Mouse (Mus musculus): ENCODE data around the gene Apaf1. TPM values are rescaled to one million over a fixed set of nuclear protein-coding genes. Genes with fewer than 3 reads are reported as not detected.

Gene Apaf1
- polyA plus RNA-seq, 1 experiment, result 56.7 TPM

GRCm38 (mm10) chr10:90966821-90967220 lies 115.7 kb downstream of the Apaf1 start:
- TF ChIP-seq POLR2A (IDR thresholded peaks at IDR 0.05; ENCODE audit: borderline replicate concordance, low read depth, low read length) (no peak), CTCF (IDR thresholded peaks at IDR 0.05; ENCODE audit: low read depth, low read length) (no peak)
- Histone ChIP-seq H3K27ac (ENCODE audit: insufficient read depth, low read depth, low read length) (no peak overlapping the region), H3K4me3 (ENCODE audit: insufficient read depth, low read length) (no peak overlapping the region), H3K4me1 (ENCODE audit: control insufficient read depth, insufficient read depth, low read length) (peaks cover 4% of the 10 kb centered on the region; the same call in 1 of the 2 replicates)

GRCm38 (mm10) chr10:90965671-90966315 lies 116.8 kb downstream of the Apaf1 start:
- Histone ChIP-seq H3K4me3 (ENCODE audit: insufficient read depth, low read length) (no peak overlapping the region), H3K27ac (ENCODE audit: insufficient read depth, low read depth, low read length) (no peak overlapping the region), H3K4me1 (ENCODE audit: control insufficient read depth, insufficient read depth, low read length) (peaks cover 4% of the 10 kb centered on the region; the same call in 1 of the 2 replicates)
- TF ChIP-seq POLR2A (IDR thresholded peaks at IDR 0.05; ENCODE audit: borderline replicate concordance, low read depth, low read length) (no peak), CTCF (IDR thresholded peaks at IDR 0.05; ENCODE audit: low read depth, low read length) (no peak)

GRCm38 (mm10) chr10:90964511-90964910 lies 118.1 kb downstream of the Apaf1 start:
- TF ChIP-seq POLR2A (IDR thresholded peaks at IDR 0.05; ENCODE audit: borderline replicate concordance, low read depth, low read length) (no peak), CTCF (IDR thresholded peaks at IDR 0.05; ENCODE audit: low read depth, low read length) (no peak)
- no peak overlapping the region for H3K4me3 ChIP-seq (ENCODE audit: insufficient read depth, low read length)

GRCm38 (mm10) chr10:90960374-90960773 lies 122.2 kb downstream of the Apaf1 start:
- TF ChIP-seq CTCF (IDR thresholded peaks at IDR 0.05; ENCODE audit: low read depth, low read length), result no peak
- TF ChIP-seq POLR2A (IDR thresholded peaks at IDR 0.05; ENCODE audit: borderline replicate concordance, low read depth, low read length), result no peak

More at GRCm38 (mm10) chr10:90964511-90964910, 118.1 kb downstream of the Apaf1 start:
- H3K4me1 ChIP-seq (ENCODE audit: control insufficient read depth, insufficient read depth, low read length), result no peaks in the 10 kb centered on the region
- no peak overlapping the region for H3K27ac ChIP-seq (ENCODE audit: insufficient read depth, low read depth, low read length)

GRCm38 (mm10) chr10:90953821-90954220 lies 128.7 kb downstream of the Apaf1 start:
- H3K4me1 ChIP-seq (ENCODE audit: control insufficient read depth, insufficient read depth, low read length), result peaks cover 4% of the 10 kb centered on the region
- no peak overlapping the region for H3K27ac ChIP-seq (ENCODE audit: insufficient read depth, low read depth, low read length)
- no peak overlapping the region for H3K4me3 ChIP-seq (ENCODE audit: insufficient read depth, low read length)
- no peak for TF ChIP-seq CTCF (IDR thresholded peaks at IDR 0.05; ENCODE audit: low read depth, low read length)
- no peak for TF ChIP-seq POLR2A (IDR thresholded peaks at IDR 0.05; ENCODE audit: borderline replicate concordance, low read depth, low read length)

More at GRCm38 (mm10) chr10:90960374-90960773, 122.2 kb downstream of the Apaf1 start:
- no peak overlapping the region for H3K4me3 ChIP-seq (ENCODE audit: insufficient read depth, low read length)
- no peak overlapping the region for H3K27ac ChIP-seq (ENCODE audit: insufficient read depth, low read depth, low read length)
- H3K4me1 ChIP-seq (ENCODE audit: control insufficient read depth, insufficient read depth, low read length), result no peaks in the 10 kb centered on the region

- Histone ChIP-seq H3K4me1 (ENCODE audit: control insufficient read depth, insufficient read depth, low read length) (peaks cover 4% of the 10 kb centered on the region), H3K27ac (ENCODE audit: insufficient read depth, low read depth, low read length) (no peak overlapping the region), H3K4me3 (ENCODE audit: insufficient read depth, low read length) (no peak overlapping the region)
- TF ChIP-seq POLR2A (IDR thresholded peaks at IDR 0.05; ENCODE audit: borderline replicate concordance, low read depth, low read length), result no peak
- TF ChIP-seq CTCF (IDR thresholded peaks at IDR 0.05; ENCODE audit: low read depth, low read length), result no peak
Observed at GRCm38 (mm10) chr10:90953103-90953709, 129.4 kb downstream of the Apaf1 start.

GRCm38 (mm10) chr10:90947608-90948373 lies 134.8 kb downstream of the Apaf1 start:
- Histone ChIP-seq H3K4me1 (ENCODE audit: control insufficient read depth, insufficient read depth, low read length) (no peaks in the 10 kb centered on the region), H3K27ac (ENCODE audit: insufficient read depth, low read depth, low read length) (no peak overlapping the region), H3K4me3 (ENCODE audit: insufficient read depth, low read length) (no peak overlapping the region)
- TF ChIP-seq CTCF (IDR thresholded peaks at IDR 0.05; ENCODE audit: low read depth, low read length) (no peak), POLR2A (IDR thresholded peaks at IDR 0.05; ENCODE audit: borderline replicate concordance, low read depth, low read length) (no peak)

- TF ChIP-seq POLR2A (IDR thresholded peaks at IDR 0.05; ENCODE audit: borderline replicate concordance, low read depth, low read length), result no peak
- no peak for TF ChIP-seq CTCF (IDR thresholded peaks at IDR 0.05; ENCODE audit: low read depth, low read length)
- no peaks in the 10 kb centered on the region for H3K4me1 ChIP-seq (ENCODE audit: control insufficient read depth, insufficient read depth, low read length)
- no peak overlapping the region for H3K4me3 ChIP-seq (ENCODE audit: insufficient read depth, low read length)
Observed at GRCm38 (mm10) chr10:90947043-90947442, 135.5 kb downstream of the Apaf1 start.

GRCm38 (mm10) chr10:90942001-90942700 lies 140.4 kb downstream of the Apaf1 start:
- no peak overlapping the region for H3K27ac ChIP-seq (ENCODE audit: insufficient read depth, low read depth, low read length)
- no peaks in the 10 kb centered on the region for H3K4me1 ChIP-seq (ENCODE audit: control insufficient read depth, insufficient read depth, low read length)
- H3K4me3 ChIP-seq (ENCODE audit: insufficient read depth, low read length), result no peak overlapping the region
- no peak for TF ChIP-seq POLR2A (IDR thresholded peaks at IDR 0.05; ENCODE audit: borderline replicate concordance, low read depth, low read length)

More at GRCm38 (mm10) chr10:90947043-90947442, 135.5 kb downstream of the Apaf1 start:
- no peak overlapping the region for H3K27ac ChIP-seq (ENCODE audit: insufficient read depth, low read depth, low read length)
